Mouse (Mus musculus): Measurements from ENCODE around the gene Bace1. TPM values are rescaled to one million over a fixed set of nuclear protein-coding genes. Genes with fewer than 3 reads are reported as not detected.
"Not testable (repeated sequence)": the region's sequence is repeated elsewhere in the genome, so short reads cannot be mapped to it uniquely, and the experiment has no call there.

The Bace1 gene
- polyA plus RNA-seq, 1 experiment from 2014 or later, result 41.5 TPM

- Histone ChIP-seq H3K4me3 (peak overlapping the region; percentile 90), H3K36me3 (no peaks in the 10 kb centered on the region), H3K9ac (peak overlapping the region; percentile 87), H3K4me1 (peaks cover 37% of the 10 kb centered on the region), H3K27me3 (no peaks in the 10 kb centered on the region), H3K4me2 (replicated peaks) (peak overlapping the region; percentile 97), H3K9me3 (replicated peaks) (no peaks in the 10 kb centered on the region), H3K27ac (peak overlapping the region; percentile 80)
- WGBS, result 13% methylated on average over 17 of the region's 17 CpGs
- peak; percentile 44; the same call in 1 of the 2 replicates for ATAC-seq (ENCODE audit: low FRiP score)
Observed at GRCm38 (mm10) chr9:45839139-45839981, 980 bp downstream of the Bace1 start.

DNA sequence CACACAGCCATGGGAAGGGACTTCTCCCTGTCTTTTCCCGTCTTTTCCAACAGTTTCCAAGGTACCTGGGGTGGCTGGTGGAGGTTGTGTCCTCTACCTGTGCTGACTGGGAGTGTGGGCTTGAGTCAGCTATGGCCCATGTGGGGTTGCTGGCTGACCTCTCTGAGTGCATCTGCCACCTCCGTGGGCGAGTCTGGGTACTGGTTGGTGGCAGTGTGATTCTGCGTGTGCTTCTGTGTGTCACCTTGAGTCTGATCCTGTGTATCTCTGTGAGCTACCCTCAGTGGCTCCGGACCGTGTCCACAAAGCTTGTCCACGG, 1.6 kb downstream of the Bace1 start:
- H3K27me3 ChIP-seq, result no peaks in the 10 kb centered on the region
- peak overlapping the region; percentile 90 for H3K4me3 ChIP-seq
- H3K36me3 ChIP-seq, result no peaks in the 10 kb centered on the region
- H3K4me2 ChIP-seq (replicated peaks), result peak overlapping the region; percentile 97
- H3K4me1 ChIP-seq, result peaks cover 37% of the 10 kb centered on the region
- no peak overlapping the region for H3K27ac ChIP-seq
- 77% methylated on average over 7 of the region's 7 CpGs for WGBS
- ATAC-seq (ENCODE audit: low FRiP score), result no peak
- H3K9ac ChIP-seq, result peak overlapping the region; percentile 87
- H3K9me3 ChIP-seq (replicated peaks), result no peaks in the 10 kb centered on the region

- H3K4me1 ChIP-seq, result peaks cover 37% of the 10 kb centered on the region
- H3K9ac ChIP-seq, result peak overlapping the region; percentile 87
- H3K27me3 ChIP-seq, result no peaks in the 10 kb centered on the region
- H3K36me3 ChIP-seq, result no peaks in the 10 kb centered on the region
- H3K9me3 ChIP-seq (replicated peaks), result no peaks in the 10 kb centered on the region
- peak overlapping the region; percentile 97 for H3K4me2 ChIP-seq (replicated peaks)
- no peak for ATAC-seq (ENCODE audit: low FRiP score)
- H3K27ac ChIP-seq, result no peak overlapping the region
- WGBS, result 78% methylated on average over 5 of the region's 5 CpGs
- H3K4me3 ChIP-seq, result peak overlapping the region; percentile 90; the same call in 1 of the 2 replicates
Observed at GRCm38 (mm10) chr9:45840331-45840730, 2.0 kb downstream of the Bace1 start.

GRCm38 (mm10) chr9:45841458-45841857, 3.1 kb downstream of the Bace1 start:
- Histone ChIP-seq H3K9me3 (replicated peaks) (no peaks in the 10 kb centered on the region), H3K4me2 (replicated peaks) (peak overlapping the region; percentile 97; the same call in 1 of the 2 replicates), H3K4me3 (no peak overlapping the region), H3K4me1 (peaks cover 37% of the 10 kb centered on the region), H3K27me3 (no peaks in the 10 kb centered on the region), H3K9ac (no peak overlapping the region), H3K27ac (no peak overlapping the region), H3K36me3 (no peaks in the 10 kb centered on the region)
- no peak for ATAC-seq (ENCODE audit: low FRiP score)
- WGBS, result 85% methylated on average over 6 of the region's 6 CpGs

- H3K27me3 ChIP-seq, result no peaks in the 10 kb centered on the region
- 85% methylated on average over 5 of the region's 5 CpGs for WGBS
- peaks cover 42% of the 10 kb centered on the region for H3K4me1 ChIP-seq
Observed at GRCm38 (mm10) chr9:45843007-45843406, 4.6 kb downstream of the Bace1 start.

GRCm38 (mm10) chr9:45843780-45844179, 5.4 kb downstream of the Bace1 start:
- 91% methylated on average over 1 of the region's 1 CpGs for WGBS

More at GRCm38 (mm10) chr9:45843007-45843406, 4.6 kb downstream of the Bace1 start:
- ATAC-seq (ENCODE audit: low FRiP score), result no peak
- no peak overlapping the region for H3K9ac ChIP-seq
- no peak overlapping the region for H3K4me2 ChIP-seq (replicated peaks)
- 0 out of 2 replicates have a peak, but pooled peaks cover 3% of the 10 kb centered on the region for H3K36me3 ChIP-seq
- H3K9me3 ChIP-seq (replicated peaks), result no peaks in the 10 kb centered on the region
- H3K4me3 ChIP-seq, result no peak overlapping the region
- H3K27ac ChIP-seq, result no peak overlapping the region

GRCm38 (mm10) chr9:45845541-45845940, 7.2 kb downstream of the Bace1 start:
- H3K36me3 ChIP-seq, result 0 out of 2 replicates have a peak, but pooled peaks cover 3% of the 10 kb centered on the region
- 72% methylated on average over 3 of the region's 3 CpGs for WGBS
- no peak for ATAC-seq (ENCODE audit: low FRiP score)
- H3K4me2 ChIP-seq (replicated peaks), result no peak overlapping the region
- H3K27ac ChIP-seq, result no peak overlapping the region
- no peak overlapping the region for H3K9ac ChIP-seq
- no peak overlapping the region for H3K4me3 ChIP-seq
- H3K9me3 ChIP-seq (replicated peaks), result no peaks in the 10 kb centered on the region
- H3K27me3 ChIP-seq, result no peaks in the 10 kb centered on the region
- H3K4me1 ChIP-seq, result peaks cover 27% of the 10 kb centered on the region

More at GRCm38 (mm10) chr9:45843780-45844179, 5.4 kb downstream of the Bace1 start:
- no peak overlapping the region for H3K27ac ChIP-seq
- H3K9me3 ChIP-seq (replicated peaks), result no peaks in the 10 kb centered on the region
- no peak overlapping the region for H3K4me2 ChIP-seq (replicated peaks)
- H3K27me3 ChIP-seq, result no peaks in the 10 kb centered on the region
- no peak overlapping the region for H3K4me3 ChIP-seq
- H3K4me1 ChIP-seq, result peaks cover 41% of the 10 kb centered on the region
- no peak for ATAC-seq (ENCODE audit: low FRiP score)
- H3K9ac ChIP-seq, result no peak overlapping the region
- H3K36me3 ChIP-seq, result 0 out of 2 replicates have a peak, but pooled peaks cover 3% of the 10 kb centered on the region

DNA sequence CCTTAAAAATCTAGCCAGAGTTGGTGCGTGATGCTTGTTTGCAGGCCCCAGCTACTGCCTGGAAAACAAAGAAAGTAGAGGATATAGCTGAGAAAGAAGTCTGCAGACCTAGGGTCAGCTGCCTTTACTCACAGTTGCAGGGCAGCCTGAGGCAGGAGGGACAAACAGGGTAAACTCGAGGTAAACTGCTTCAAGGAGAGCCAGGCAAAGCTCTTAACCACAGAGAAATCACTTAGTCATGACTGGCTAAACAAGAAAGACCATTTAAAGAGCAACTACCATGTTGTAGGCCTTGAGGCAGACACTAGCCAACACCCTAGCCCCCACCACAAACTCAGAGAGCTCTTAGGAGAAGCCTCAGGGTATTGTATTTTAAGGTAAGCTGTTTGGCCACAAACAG, 7.8 kb downstream of the Bace1 start:
- not testable (repeated sequence) for H3K9me3 ChIP-seq (replicated peaks); H3K36me3 ChIP-seq; H3K27me3 ChIP-seq; H3K9ac ChIP-seq; ATAC-seq (ENCODE audit: low FRiP score); H3K4me3 ChIP-seq; H3K4me2 ChIP-seq (replicated peaks); H3K27ac ChIP-seq
- 68% methylated on average over 2 of the region's 2 CpGs for WGBS
- peaks cover 21% of the 10 kb centered on the region for H3K4me1 ChIP-seq

GRCm38 (mm10) chr9:45846891-45847460, 8.6 kb downstream of the Bace1 start:
- Histone ChIP-seq H3K4me3 (no peak overlapping the region), H3K27me3 (no peaks in the 10 kb centered on the region), H3K9me3 (replicated peaks) (no peaks in the 10 kb centered on the region), H3K9ac (no peak overlapping the region), H3K27ac (no peak overlapping the region), H3K36me3 (0 out of 2 replicates have a peak, but pooled peaks cover 3% of the 10 kb centered on the region), H3K4me1 (peaks cover 14% of the 10 kb centered on the region), H3K4me2 (replicated peaks) (no peak overlapping the region)
- ATAC-seq (ENCODE audit: low FRiP score), result no peak
- WGBS, result 89% methylated on average over 5 of the region's 5 CpGs

DNA sequence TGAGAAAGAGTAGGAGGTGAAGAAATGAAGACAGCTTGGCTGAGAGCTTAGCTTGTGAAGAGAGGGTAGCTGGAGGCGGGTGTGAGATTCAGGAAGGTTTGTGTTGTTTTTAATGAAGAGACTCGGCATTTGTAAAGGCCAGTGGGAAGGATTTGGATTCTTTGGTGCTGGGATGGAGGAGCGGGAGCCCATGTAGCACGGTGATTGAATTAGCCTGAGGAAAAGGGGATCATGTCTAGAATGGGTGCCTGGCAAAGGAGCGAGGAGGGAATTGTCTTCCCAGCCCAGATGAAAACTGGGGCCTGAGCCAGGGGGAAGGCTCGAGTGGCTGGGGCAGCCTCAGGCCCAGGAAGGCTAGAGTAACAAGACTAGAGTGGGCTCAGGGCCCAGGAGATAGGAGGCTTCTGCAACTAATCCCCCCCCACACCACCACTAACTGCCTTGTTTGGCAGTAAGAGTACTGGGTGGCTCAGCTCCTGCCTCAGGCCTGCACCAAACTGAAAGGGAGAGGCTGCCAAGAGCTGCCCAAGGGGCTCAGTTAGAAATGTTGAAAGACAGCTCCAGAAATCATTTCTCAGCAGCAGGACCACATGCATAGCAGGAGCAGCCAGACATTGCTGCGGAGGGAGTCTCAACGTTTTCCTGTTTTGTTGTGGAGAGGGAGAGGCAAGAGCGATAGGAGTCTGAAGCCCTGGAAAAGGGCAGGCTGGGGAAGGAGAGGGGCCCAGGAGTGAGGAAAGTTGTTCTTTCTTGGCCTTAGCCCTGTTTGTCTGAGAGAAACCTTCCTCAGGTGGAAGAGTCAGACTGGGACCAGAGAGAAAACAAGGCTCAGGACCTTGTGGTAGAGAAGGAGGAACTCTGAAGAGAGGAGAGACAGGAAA, 11.4 kb downstream of the Bace1 start:
- Histone ChIP-seq H3K9ac (peak overlapping the region; percentile 6; the same call in 1 of the 2 replicates), H3K4me1 (peaks cover 9% of the 10 kb centered on the region), H3K27ac (no peak overlapping the region; the same call in 1 of the 2 replicates), H3K36me3 (peaks cover 22% of the 10 kb centered on the region), H3K4me3 (no peak overlapping the region), H3K4me2 (replicated peaks) (no peak overlapping the region), H3K9me3 (replicated peaks) (no peaks in the 10 kb centered on the region), H3K27me3 (no peaks in the 10 kb centered on the region)
- 64% methylated on average over 9 of the region's 9 CpGs for WGBS
- ATAC-seq (ENCODE audit: low FRiP score), result no peak

DNA sequence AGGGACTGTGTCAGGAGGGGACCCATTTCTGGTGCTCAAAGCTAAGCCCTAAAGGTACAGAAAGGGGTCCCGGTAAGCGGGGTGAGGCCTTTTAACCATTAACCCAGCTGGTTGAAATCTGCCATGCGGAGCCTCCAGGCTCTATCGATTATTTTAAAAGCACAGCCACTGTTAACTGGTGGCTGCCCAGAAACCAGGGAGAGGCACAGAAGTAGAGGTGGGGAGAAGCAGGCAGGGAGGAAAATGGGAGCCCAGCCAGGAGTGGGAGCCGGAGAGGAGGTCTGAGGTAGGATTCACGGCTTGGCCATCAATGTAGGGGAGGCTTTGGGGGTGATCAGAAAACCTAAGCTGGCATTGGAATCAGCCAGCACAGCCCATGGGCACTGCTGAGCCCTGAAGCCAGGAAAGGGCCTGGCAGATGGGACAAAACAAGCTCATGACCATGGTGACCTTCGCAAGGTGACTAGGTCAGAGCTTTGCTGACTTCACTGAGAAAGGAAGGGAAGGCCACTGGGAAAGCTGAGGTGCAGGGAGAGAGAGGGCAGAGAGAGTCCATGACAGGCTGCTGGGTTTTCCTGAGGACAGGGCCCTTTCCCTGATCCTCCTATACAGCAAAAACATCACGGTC, 12.3 kb downstream of the Bace1 start:
- 83% methylated on average over 8 of the region's 8 CpGs for WGBS

More for the DNA sequence above, 12.3 kb downstream of the Bace1 start:
- no peak overlapping the region for H3K4me3 ChIP-seq
- H3K27ac ChIP-seq, result no peak overlapping the region; the same call in 1 of the 2 replicates
- H3K9ac ChIP-seq, result no peak overlapping the region
- no peak overlapping the region for H3K4me2 ChIP-seq (replicated peaks)
- peaks cover 9% of the 10 kb centered on the region for H3K4me1 ChIP-seq
- H3K36me3 ChIP-seq, result peaks cover 30% of the 10 kb centered on the region
- no peaks in the 10 kb centered on the region for H3K27me3 ChIP-seq
- H3K9me3 ChIP-seq (replicated peaks), result no peaks in the 10 kb centered on the region
- ATAC-seq (ENCODE audit: low FRiP score), result no peak

All from hindbrain, embryonic 12.5 days (tissue).